Mouse (Mus musculus): ENCODE measurements around the gene Slc35a5. TPM values are rescaled to one million over a fixed set of nuclear protein-coding genes. Genes with fewer than 3 reads are reported as not detected.
A peak's percentile ranks its signal among the peaks of the same experiment; 100 is the strongest.

The Slc35a5 gene
- 4.9 and 11.3 TPM in 2 replicates for total RNA-seq (2014; fragmentation: Nextera tagmentation)
- 4.3 and 12.1 TPM in 2 replicates for total RNA-seq (2017)

DNA sequence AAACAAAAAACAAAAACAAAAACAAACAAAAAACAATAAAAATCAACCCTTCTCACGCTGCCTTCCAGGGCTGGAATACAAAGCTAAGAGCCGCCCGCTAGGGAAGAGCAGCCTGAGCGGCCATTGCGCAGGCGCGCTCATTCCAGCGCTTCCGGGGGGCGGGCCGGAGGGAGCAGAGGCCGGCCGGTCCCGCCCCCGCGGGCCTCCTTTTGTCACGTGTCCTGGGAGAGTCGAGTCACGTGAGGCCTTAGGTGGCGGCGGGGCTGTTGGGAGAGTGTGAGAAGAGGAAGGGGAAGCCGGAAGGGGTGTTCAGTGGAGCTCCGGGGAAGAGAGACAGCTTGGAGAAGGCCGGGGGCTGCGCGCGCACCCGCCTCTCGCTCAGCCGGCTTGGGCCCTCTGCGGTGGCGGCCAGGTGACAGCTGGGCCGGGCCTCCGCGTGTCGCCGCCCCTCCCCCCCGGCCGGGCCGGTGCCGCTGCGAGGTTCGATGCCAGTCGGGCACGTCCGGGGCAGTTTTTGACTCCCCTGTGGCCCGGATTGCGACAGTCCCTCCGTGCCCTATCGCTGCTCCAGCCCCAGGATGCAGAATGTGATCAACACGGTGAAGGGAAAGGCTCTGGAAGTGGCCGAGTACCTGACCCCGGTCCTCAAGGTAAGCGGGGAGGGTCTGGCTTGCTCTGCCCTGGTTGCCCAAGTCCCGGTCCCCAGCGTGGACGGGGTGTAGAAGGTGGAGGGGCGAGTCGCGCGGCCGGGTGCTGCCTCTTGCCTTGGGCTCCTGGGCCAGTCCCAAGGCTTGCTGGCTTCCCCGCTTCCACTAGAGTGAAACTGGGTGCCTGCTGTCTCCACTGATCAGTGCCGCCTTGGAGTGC lies at the start of gene Slc35a5, which contains the start of gene Atg3:
TSS of gene Slc35a5 (minus strand) at position 185 of the 867 bp plus-strand sequence.
TSS of gene Atg3 (plus strand) at position 264 of the 867 bp plus-strand sequence.
- ATAC-seq (replicated peaks; ENCODE audit: low FRiP score, low TSS enrichment, poor library complexity, severe bottlenecking), result peak; percentile 89

- ATAC-seq (replicated peaks; ENCODE audit: low FRiP score, low TSS enrichment, poor library complexity, severe bottlenecking), result no peak
Measured at GRCm38 (mm10) chr16:45204859-45205670, 46.6 kb upstream of the Slc35a5 start.

- no peak for ATAC-seq (replicated peaks; ENCODE audit: low FRiP score, low TSS enrichment, poor library complexity, severe bottlenecking)
Measured at GRCm38 (mm10) chr16:45204438-45204837, 45.9 kb upstream of the Slc35a5 start.

- no peak for ATAC-seq (replicated peaks; ENCODE audit: low FRiP score, low TSS enrichment, poor library complexity, severe bottlenecking)
Measured at GRCm38 (mm10) chr16:45201395-45201794, 42.9 kb upstream of the Slc35a5 start.

DNA sequence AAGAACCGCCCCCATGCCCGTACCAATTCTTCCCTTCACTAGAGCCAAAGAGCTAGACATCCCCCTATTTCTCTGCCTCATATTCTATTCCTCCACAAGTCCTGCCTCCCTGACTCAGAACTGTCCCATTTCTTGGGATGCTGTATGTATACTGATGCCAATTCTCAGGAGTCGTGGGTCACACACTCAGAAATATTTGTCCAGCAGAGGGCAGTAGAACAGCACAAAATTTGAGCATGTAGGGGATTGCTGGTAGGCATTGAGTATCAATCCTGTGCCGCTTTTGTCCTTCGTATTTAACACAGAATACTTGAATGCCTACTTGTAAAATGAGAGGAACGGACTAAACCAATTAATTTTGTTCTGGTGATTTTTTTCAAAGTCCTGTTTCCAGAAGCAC lies 38.3 kb upstream of the Slc35a5 start:
- ATAC-seq (replicated peaks; ENCODE audit: low FRiP score, low TSS enrichment, poor library complexity, severe bottlenecking), result peak; percentile 89

DNA sequence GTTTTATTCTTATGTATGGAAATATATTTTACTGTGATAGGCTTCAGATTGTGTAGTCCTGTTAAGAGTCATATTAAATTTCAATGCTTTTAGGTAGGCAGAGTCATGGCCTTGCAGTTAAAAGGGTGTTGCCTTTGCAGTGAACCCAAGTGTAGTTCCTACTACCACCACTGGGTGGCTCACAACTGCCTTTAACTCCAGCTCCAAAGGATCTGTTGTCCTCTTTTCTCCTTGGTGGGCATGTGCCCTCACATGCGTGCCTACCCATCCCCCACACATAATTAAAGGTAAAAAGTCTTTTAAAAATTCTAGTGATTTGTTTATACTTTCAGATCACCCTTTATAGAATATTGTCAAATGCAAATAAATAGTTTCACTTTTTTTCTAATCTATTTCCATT lies 34.1 kb upstream of the Slc35a5 start:
- peak; percentile 90 for ATAC-seq (replicated peaks; ENCODE audit: low FRiP score, low TSS enrichment, poor library complexity, severe bottlenecking)

GRCm38 (mm10) chr16:45181824-45182223 lies 23.3 kb upstream of the Slc35a5 start:
- no peak for ATAC-seq (replicated peaks; ENCODE audit: low FRiP score, low TSS enrichment, poor library complexity, severe bottlenecking)

DNA sequence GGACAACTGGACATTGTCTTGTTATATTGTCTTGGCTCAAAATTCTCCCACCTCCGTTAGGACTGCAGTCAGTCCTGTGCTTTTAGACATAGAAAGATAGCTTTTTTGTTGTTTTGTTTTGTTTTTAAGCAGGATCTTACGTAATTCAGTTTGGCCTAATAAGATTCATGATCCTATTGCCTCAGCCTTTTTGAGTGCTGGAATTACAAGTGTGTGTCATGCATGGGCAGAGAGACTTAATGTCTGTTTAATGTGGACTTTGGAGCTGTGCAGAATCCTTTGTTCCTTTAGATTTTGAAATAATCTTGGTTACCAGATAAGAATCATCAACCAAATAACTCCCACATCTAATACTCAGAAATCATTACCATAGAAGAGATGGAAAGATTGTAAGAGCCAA lies 20.0 kb upstream of the Slc35a5 start:
- no peak for ATAC-seq (replicated peaks; ENCODE audit: low FRiP score, low TSS enrichment, poor library complexity, severe bottlenecking)

GRCm38 (mm10) chr16:45159389-45159716 lies 847 bp upstream of the Slc35a5 start:
- ATAC-seq (replicated peaks; ENCODE audit: low FRiP score, low TSS enrichment, poor library complexity, severe bottlenecking), result no peak

DNA sequence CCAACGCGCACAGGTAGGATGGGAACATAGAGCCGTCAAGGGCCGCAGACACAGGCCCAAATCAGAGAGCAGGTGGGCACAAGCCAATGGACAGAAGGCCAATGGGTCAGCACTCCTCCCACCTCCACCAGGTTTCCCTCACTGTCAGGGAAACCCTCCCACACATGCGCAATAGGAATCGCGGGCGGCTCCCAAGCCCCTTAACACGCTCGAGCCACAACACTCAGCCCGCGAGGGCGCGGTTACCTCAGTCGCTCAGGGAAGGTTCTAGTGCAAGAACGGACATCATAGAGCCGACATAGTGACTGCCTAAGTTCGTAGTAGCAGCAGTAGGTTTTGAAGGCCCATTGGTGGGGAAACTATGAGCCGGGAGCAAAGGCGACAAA lies 377 bp downstream of the Slc35a5 start:
- ATAC-seq (replicated peaks; ENCODE audit: low FRiP score, low TSS enrichment, poor library complexity, severe bottlenecking), result peak; percentile 74

GRCm38 (mm10) chr16:45154741-45155250 lies 3.7 kb downstream of the Slc35a5 start:
- ATAC-seq (replicated peaks; ENCODE audit: low FRiP score, low TSS enrichment, poor library complexity, severe bottlenecking), result no peak

GRCm38 (mm10) chr16:45148488-45149082 lies 9.9 kb downstream of the Slc35a5 start:
- no peak for ATAC-seq (replicated peaks; ENCODE audit: low FRiP score, low TSS enrichment, poor library complexity, severe bottlenecking)

DNA sequence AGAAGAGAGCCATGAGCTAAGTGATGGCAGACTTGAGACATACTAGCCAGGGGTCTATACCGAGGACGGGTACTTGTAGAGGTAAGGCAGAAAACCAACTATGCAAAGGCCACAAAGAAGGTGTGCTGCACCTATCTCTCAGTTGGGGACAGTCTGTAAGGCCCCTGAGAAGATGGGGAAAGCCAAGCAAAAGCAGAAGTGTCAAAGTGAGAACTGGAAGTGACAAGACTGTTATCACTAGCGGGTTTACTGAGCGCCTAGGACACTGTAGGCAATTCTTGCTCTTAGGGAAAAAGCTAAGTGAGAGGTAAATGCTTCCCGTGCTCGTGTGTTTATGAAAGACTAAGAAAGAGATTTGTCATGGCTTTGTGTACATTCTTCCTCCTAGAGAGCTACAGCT lies 13.4 kb downstream of the Slc35a5 start:
- no peak for ATAC-seq (replicated peaks; ENCODE audit: low FRiP score, low TSS enrichment, poor library complexity, severe bottlenecking)

GRCm38 (mm10) chr16:45142565-45142964 lies 15.9 kb downstream of the Slc35a5 start:
- no peak for ATAC-seq (replicated peaks; ENCODE audit: low FRiP score, low TSS enrichment, poor library complexity, severe bottlenecking)

- ATAC-seq (replicated peaks; ENCODE audit: low FRiP score, low TSS enrichment, poor library complexity, severe bottlenecking), result no peak
Measured at GRCm38 (mm10) chr16:45141711-45142110, 16.8 kb downstream of the Slc35a5 start.

GRCm38 (mm10) chr16:45127936-45128710 lies 30.4 kb downstream of the Slc35a5 start:
- no peak for ATAC-seq (replicated peaks; ENCODE audit: low FRiP score, low TSS enrichment, poor library complexity, severe bottlenecking)

GRCm38 (mm10) chr16:45124230-45125203 lies 34.0 kb downstream of the Slc35a5 start:
- ATAC-seq (replicated peaks; ENCODE audit: low FRiP score, low TSS enrichment, poor library complexity, severe bottlenecking), result no peak

DNA sequence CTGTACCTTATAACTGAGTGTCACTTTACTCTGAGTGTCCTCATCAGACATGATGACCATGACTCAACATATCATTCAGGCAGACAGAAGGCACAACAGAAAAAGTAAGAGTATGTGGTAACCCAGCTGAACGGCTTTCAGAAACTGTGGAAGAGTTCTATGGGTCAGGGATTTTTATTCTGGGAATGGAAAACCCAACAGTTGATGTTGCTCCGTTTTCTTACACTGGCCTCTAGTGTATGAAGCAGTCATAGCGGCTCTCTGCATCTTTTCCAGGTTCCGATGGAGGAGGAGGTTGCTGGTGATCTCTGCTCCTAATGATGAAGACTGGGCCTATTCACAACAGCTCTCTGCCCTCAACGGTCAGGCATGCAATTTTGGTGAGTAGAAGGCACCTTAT lies 35.9 kb downstream of the Slc35a5 start:
- ATAC-seq (replicated peaks; ENCODE audit: low FRiP score, low TSS enrichment, poor library complexity, severe bottlenecking), result no peak

All from megakaryocyte-erythroid progenitor cell, adult 5-6 weeks (primary cell).